Mouse (Mus musculus): ENCODE measurements at regions not wholly inside any gene's neighbourhood (a gene's known extent, or its start where the extent isn't known, plus 50 kb on each side); places are given as distances from the start of the nearest gene placed in this dataset.

GRCm38 (mm10) chr15:87325389-87325788, 218.7 kb upstream of the Fam19a5 start:
- no peak for DNase-seq
- H3K4me3 ChIP-seq (ENCODE audit: control insufficient read depth, insufficient read depth, low read length), result no peak overlapping the region
- H3K27me3 ChIP-seq (ENCODE audit: control insufficient read depth, insufficient read depth, low read length), result no peaks in the 10 kb centered on the region
- TF ChIP-seq POLR2A (IDR thresholded peaks at IDR 0.05; ENCODE audit: control insufficient read depth, extremely low read depth, insufficient read depth, low read length, poor library complexity) (no peak), CTCF (IDR thresholded peaks at IDR 0.05; ENCODE audit: borderline replicate concordance, control insufficient read depth, extremely low read depth, insufficient read depth, low read length, poor library complexity) (no peak)
- no peaks in the 10 kb centered on the region for H3K4me1 ChIP-seq (replicated peaks; ENCODE audit: control insufficient read depth, insufficient read depth, low read length)
- no peaks in the 10 kb centered on the region for H3K36me3 ChIP-seq (ENCODE audit: control insufficient read depth, insufficient read depth, low read length)
- no peak overlapping the region for H3K27ac ChIP-seq (ENCODE audit: control insufficient read depth, insufficient read depth, low read length)
- 80% methylated on average over 5 of the region's 5 CpGs for WGBS

DNA sequence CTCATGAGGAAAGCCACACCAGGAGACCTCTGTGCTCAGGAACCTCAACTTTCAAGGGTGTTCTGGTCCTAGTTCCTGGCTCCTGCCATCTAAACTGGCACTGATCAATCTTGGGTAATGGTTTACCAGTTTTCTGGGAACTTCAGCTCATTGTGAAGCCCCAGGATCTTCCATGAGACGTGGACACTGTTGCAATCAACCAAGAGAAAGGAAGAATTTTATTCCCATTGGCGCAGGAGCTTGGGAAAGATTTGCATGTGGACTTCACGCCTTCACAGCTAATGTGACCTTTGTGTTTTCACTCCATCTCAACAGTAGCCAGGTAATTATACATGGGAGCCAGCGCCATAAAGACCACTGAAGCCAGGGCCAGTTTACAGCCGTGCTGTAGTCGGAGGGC, 217.8 kb upstream of the Fam19a5 start:
- DNase-seq, result no peak
- Histone ChIP-seq H3K27ac (ENCODE audit: control insufficient read depth, insufficient read depth, low read length) (no peak overlapping the region), H3K4me1 (replicated peaks; ENCODE audit: control insufficient read depth, insufficient read depth, low read length) (no peaks in the 10 kb centered on the region), H3K4me3 (ENCODE audit: control insufficient read depth, insufficient read depth, low read length) (no peak overlapping the region), H3K27me3 (ENCODE audit: control insufficient read depth, insufficient read depth, low read length) (no peaks in the 10 kb centered on the region), H3K36me3 (ENCODE audit: control insufficient read depth, insufficient read depth, low read length) (no peaks in the 10 kb centered on the region)
- no peak for TF ChIP-seq CTCF (IDR thresholded peaks at IDR 0.05; ENCODE audit: borderline replicate concordance, control insufficient read depth, extremely low read depth, insufficient read depth, low read length, poor library complexity)
- TF ChIP-seq POLR2A (IDR thresholded peaks at IDR 0.05; ENCODE audit: control insufficient read depth, extremely low read depth, insufficient read depth, low read length, poor library complexity), result no peak
- WGBS, result 80% methylated on average over 6 of the region's 6 CpGs

DNA sequence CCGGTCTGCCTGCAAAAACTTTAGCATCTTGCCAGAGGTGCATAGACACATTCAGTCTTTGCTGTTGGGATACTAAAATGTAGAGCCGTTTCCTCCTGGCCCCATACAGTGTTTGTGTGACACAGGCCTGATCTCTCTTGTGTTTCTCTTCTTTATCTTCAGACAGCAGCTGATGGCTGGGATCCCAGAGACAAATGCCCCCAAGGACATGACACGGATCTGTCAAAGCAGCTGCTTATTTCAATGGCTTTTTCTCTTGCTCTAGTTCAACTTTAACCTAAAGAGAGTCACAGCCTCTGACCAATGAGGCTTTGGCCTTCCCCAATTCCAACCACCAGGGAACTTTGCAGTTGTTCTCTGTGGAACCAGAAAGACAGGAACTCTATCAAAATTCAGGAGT, 211.7 kb upstream of the Fam19a5 start:
- Histone ChIP-seq H3K4me1 (replicated peaks; ENCODE audit: control insufficient read depth, insufficient read depth, low read length) (no peaks in the 10 kb centered on the region), H3K4me3 (ENCODE audit: control insufficient read depth, insufficient read depth, low read length) (no peak overlapping the region), H3K36me3 (ENCODE audit: control insufficient read depth, insufficient read depth, low read length) (no peaks in the 10 kb centered on the region), H3K27ac (ENCODE audit: control insufficient read depth, insufficient read depth, low read length) (no peak overlapping the region), H3K27me3 (ENCODE audit: control insufficient read depth, insufficient read depth, low read length) (no peaks in the 10 kb centered on the region)
- WGBS, result 87% methylated on average over 3 of the region's 3 CpGs
- TF ChIP-seq CTCF (IDR thresholded peaks at IDR 0.05; ENCODE audit: borderline replicate concordance, control insufficient read depth, extremely low read depth, insufficient read depth, low read length, poor library complexity), result no peak
- no peak for TF ChIP-seq POLR2A (IDR thresholded peaks at IDR 0.05; ENCODE audit: control insufficient read depth, extremely low read depth, insufficient read depth, low read length, poor library complexity)
- DNase-seq, result no peak

- no peak for TF ChIP-seq CTCF (IDR thresholded peaks at IDR 0.05; ENCODE audit: borderline replicate concordance, control insufficient read depth, extremely low read depth, insufficient read depth, low read length, poor library complexity)
- no peak for TF ChIP-seq POLR2A (IDR thresholded peaks at IDR 0.05; ENCODE audit: control insufficient read depth, extremely low read depth, insufficient read depth, low read length, poor library complexity)
- Histone ChIP-seq H3K27me3 (ENCODE audit: control insufficient read depth, insufficient read depth, low read length) (no peaks in the 10 kb centered on the region), H3K4me3 (ENCODE audit: control insufficient read depth, insufficient read depth, low read length) (no peak overlapping the region), H3K4me1 (replicated peaks; ENCODE audit: control insufficient read depth, insufficient read depth, low read length) (no peaks in the 10 kb centered on the region), H3K36me3 (ENCODE audit: control insufficient read depth, insufficient read depth, low read length) (no peaks in the 10 kb centered on the region), H3K27ac (ENCODE audit: control insufficient read depth, insufficient read depth, low read length) (no peak overlapping the region)
- no peak for DNase-seq
- WGBS, result 89% methylated on average over 4 of the region's 4 CpGs
Observed at GRCm38 (mm10) chr15:87333527-87333926, 210.6 kb upstream of the Fam19a5 start.

DNA sequence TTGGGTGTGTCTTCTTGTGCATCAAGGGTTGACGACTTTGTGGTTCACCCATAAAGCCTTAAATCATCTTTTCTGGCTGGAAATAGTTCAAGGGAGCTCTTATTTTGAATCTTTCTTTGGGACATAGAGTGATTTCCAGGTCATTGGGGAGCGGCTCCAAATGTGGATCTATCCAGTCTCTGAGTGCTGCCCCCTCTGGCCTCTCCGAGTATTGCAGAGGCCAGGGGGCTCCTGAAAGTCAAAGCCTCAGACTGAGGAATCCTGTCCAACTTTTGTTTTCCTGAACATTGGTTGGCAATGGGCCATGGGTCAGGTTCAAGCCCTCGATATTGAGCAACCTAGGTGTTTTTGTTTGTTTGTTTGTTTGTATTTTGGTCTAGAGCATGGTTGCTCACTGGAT, 209.7 kb upstream of the Fam19a5 start:
- Histone ChIP-seq H3K27ac (ENCODE audit: control insufficient read depth, insufficient read depth, low read length) (no peak overlapping the region), H3K27me3 (ENCODE audit: control insufficient read depth, insufficient read depth, low read length) (no peaks in the 10 kb centered on the region), H3K36me3 (ENCODE audit: control insufficient read depth, insufficient read depth, low read length) (no peaks in the 10 kb centered on the region), H3K4me3 (ENCODE audit: control insufficient read depth, insufficient read depth, low read length) (no peak overlapping the region), H3K4me1 (replicated peaks; ENCODE audit: control insufficient read depth, insufficient read depth, low read length) (no peaks in the 10 kb centered on the region)
- 68% methylated on average over 4 of the region's 4 CpGs for WGBS
- DNase-seq, result no peak
- TF ChIP-seq CTCF (IDR thresholded peaks at IDR 0.05; ENCODE audit: borderline replicate concordance, control insufficient read depth, extremely low read depth, insufficient read depth, low read length, poor library complexity), result no peak
- TF ChIP-seq POLR2A (IDR thresholded peaks at IDR 0.05; ENCODE audit: control insufficient read depth, extremely low read depth, insufficient read depth, low read length, poor library complexity), result no peak

DNA sequence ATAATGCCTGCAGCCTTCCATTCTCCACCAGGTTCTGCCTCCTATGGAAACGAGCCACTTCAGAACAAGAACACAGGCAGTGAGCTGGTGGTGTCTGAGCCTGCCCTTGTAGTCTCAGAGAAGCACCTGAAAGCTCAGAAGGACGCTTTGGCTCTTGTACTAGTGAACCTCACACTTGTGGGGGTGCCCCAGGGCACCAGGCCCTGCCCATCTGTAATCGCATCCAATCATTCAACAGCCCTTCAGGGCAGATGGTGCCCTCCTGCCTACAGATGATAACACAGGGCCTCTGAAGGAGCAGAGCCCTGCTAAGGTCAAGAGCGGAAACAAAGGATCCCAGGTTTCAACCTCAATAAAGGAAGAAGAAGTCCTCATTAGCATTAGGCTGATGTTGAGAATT, 208.8 kb upstream of the Fam19a5 start:
- Histone ChIP-seq H3K36me3 (ENCODE audit: control insufficient read depth, insufficient read depth, low read length) (no peaks in the 10 kb centered on the region), H3K27ac (ENCODE audit: control insufficient read depth, insufficient read depth, low read length) (no peak overlapping the region), H3K27me3 (ENCODE audit: control insufficient read depth, insufficient read depth, low read length) (no peaks in the 10 kb centered on the region), H3K4me1 (replicated peaks; ENCODE audit: control insufficient read depth, insufficient read depth, low read length) (no peaks in the 10 kb centered on the region), H3K4me3 (ENCODE audit: control insufficient read depth, insufficient read depth, low read length) (no peak overlapping the region)
- TF ChIP-seq CTCF (IDR thresholded peaks at IDR 0.05; ENCODE audit: borderline replicate concordance, control insufficient read depth, extremely low read depth, insufficient read depth, low read length, poor library complexity) (no peak), POLR2A (IDR thresholded peaks at IDR 0.05; ENCODE audit: control insufficient read depth, extremely low read depth, insufficient read depth, low read length, poor library complexity) (no peak)
- WGBS, result 79% methylated on average over 4 of the region's 4 CpGs
- no peak for DNase-seq

GRCm38 (mm10) chr15:87335737-87336136, 208.4 kb upstream of the Fam19a5 start:
- H3K27ac ChIP-seq (ENCODE audit: control insufficient read depth, insufficient read depth, low read length), result no peak overlapping the region
- no peak for TF ChIP-seq CTCF (IDR thresholded peaks at IDR 0.05; ENCODE audit: borderline replicate concordance, control insufficient read depth, extremely low read depth, insufficient read depth, low read length, poor library complexity)
- TF ChIP-seq POLR2A (IDR thresholded peaks at IDR 0.05; ENCODE audit: control insufficient read depth, extremely low read depth, insufficient read depth, low read length, poor library complexity), result no peak
- no peak for DNase-seq
- no peaks in the 10 kb centered on the region for H3K36me3 ChIP-seq (ENCODE audit: control insufficient read depth, insufficient read depth, low read length)
- no peaks in the 10 kb centered on the region for H3K27me3 ChIP-seq (ENCODE audit: control insufficient read depth, insufficient read depth, low read length)
- no peaks in the 10 kb centered on the region for H3K4me1 ChIP-seq (replicated peaks; ENCODE audit: control insufficient read depth, insufficient read depth, low read length)
- 97% methylated on average over 11 of the region's 11 CpGs for WGBS
- no peak overlapping the region for H3K4me3 ChIP-seq (ENCODE audit: control insufficient read depth, insufficient read depth, low read length)

Measured in thymus, adult 2 months (tissue).